Mouse (Mus musculus) liver, embryonic 16.5 days (tissue): Measurements from ENCODE around the gene Krt5. TPM values are rescaled to one million over a fixed set of nuclear protein-coding genes. Genes with fewer than 3 reads are reported as not detected.

Experiments
- ATAC-seq: fragments of 200-750 bp; cut with Nextera tagmentation; 2 replicates; pipeline ENCODE4 v1.8.0; 2017; ENCODE audit warnings: low read depth, mild to moderate bottlenecking, moderate number of reproducible peaks, moderate library complexity
- H3K27ac ChIP-seq: fragments of 300-500 bp; sonication (generic); 2 replicates; pipeline ENCODE4 v1.5.1; 2014; ENCODE audit warnings: mild to moderate bottlenecking, low read length
- H3K27me3 ChIP-seq: fragments of 300-500 bp; sonication (generic); 2 replicates; pipeline ENCODE4 v1.6.1; 2014; ENCODE audit warnings: low read depth, low read length, mixed read lengths; ENCODE audit not compliant: control insufficient read depth, insufficient read depth
- H3K36me3 ChIP-seq: fragments of 300-500 bp; sonication (generic); 2 replicates; pipeline ENCODE4 v1.6.1; 2014; ENCODE audit warnings: mild to moderate bottlenecking; ENCODE audit not compliant: control insufficient read depth, insufficient read depth
- H3K4me1 ChIP-seq: fragments of 300-500 bp; sonication (generic); 2 replicates; pipeline ENCODE4 v1.6.1; 2014; ENCODE audit warnings: low read depth, low read length, mixed read lengths; ENCODE audit not compliant: control insufficient read depth
- H3K4me2 ChIP-seq: fragments of 300-500 bp; sonication (generic); 2 replicates; pipeline ENCODE4 v1.6.1; 2014; ENCODE audit warnings: low read depth, low read length, mixed read lengths
- H3K4me3 ChIP-seq: fragments of 300-500 bp; sonication (generic); 2 replicates; pipeline ENCODE4 v1.5.1; 2014; ENCODE audit warnings: low read depth, mild to moderate bottlenecking, low read length
- H3K9ac ChIP-seq: fragments of 300-500 bp; sonication (generic); 2 replicates; pipeline ENCODE4 v1.6.1; 2014; ENCODE audit warnings: low read depth, low read length
- H3K9me3 ChIP-seq: fragments of 300-500 bp; sonication (generic); replicated peaks from 2 replicates; pipeline ENCODE4 v1.6.1; 2016; ENCODE audit warnings: low read length; ENCODE audit not compliant: control insufficient read depth
- WGBS: fragments of 180-500 bp; shearing (Covaris S2); extraction: QIAGEN DNeasy Blood & Tissue Kit; methylation state at CpG from one replicate; pipeline ENCODE4 v1.1.7; 2014; ENCODE audit not compliant: insufficient replicate concordance; 5-methylcytosine and 5-hydroxymethylcytosine counted together
- polyA plus RNA-seq: library from polyadenylated mRNA; unstranded; fragments of >200 nt; fragmentation: Nextera tagmentation; extraction: Ambion mirVana; gene quantifications from 2 replicates; pipeline ENCODE4 v1.2.1, GENCODE M21; 2015

Krt5 gene
- 0.04 and 0.05 TPM in 2 replicates for polyA plus RNA-seq

DNA sequence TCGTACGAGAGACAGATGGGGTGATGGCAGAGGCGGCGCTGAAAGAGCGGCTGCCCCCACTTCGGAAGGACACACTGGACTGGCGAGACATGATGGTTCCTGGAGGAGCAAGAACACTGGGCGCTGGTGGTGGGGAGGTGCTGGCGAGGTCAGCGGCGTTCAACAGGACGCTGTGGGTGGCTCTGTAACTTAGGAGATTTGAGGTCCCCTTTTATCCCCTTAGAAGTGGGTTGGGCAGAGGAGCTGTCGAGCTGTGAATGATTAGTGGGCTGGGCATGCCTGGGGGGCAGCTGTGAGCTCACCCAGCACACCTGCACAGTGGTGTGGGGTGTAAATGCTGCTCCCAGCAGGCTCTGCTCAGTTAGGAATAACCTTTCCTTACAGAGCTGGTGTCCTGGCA lies at the start of gene Krt5:
TSS of gene Krt5 (minus strand) at position 179 of the 400 bp plus-strand sequence.
- Histone ChIP-seq H3K4me1 (no peaks in the 10 kb centered on the region), H3K36me3 (no peaks in the 10 kb centered on the region), H3K27me3 (no peaks in the 10 kb centered on the region), H3K4me3 (no peak within 1 kb of the TSS), H3K4me2 (no peak within 1 kb of the TSS), H3K9ac (no peak within 1 kb of the TSS), H3K27ac (no peak within 1 kb of the TSS), H3K9me3 (no peaks in the 10 kb centered on the region)
- ATAC-seq = no peak
- WGBS = 65% methylated on average over 13 of the region's 13 CpGs

DNA sequence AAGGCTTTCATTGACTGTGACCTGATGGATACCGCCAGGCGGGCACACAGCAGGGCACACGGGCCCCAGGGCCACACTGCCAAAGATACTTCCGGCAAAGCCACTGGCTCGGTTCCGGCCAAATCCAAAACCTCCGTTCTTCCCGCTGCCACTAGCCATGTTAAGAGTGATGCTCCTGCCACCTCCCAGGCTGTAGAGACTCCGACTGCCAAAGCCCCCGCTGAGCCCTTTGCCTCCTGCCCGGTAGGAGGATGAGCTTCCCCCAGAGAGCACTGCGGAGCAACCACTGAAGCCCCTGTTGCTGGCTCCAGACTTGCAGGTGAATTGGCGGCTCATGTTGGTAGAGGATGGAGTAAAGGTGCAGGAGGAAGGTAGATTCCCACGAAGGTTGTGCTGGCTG lies 30.0 kb upstream of the Krt5 start, which contains the start of gene Krt71:
TSS of gene Krt71 (minus strand) at position 399 of the 400 bp plus-strand sequence.
- Histone ChIP-seq H3K27me3 (peaks cover 3% of the 10 kb centered on the region; the same call in 1 of the 2 replicates), H3K9me3 (no peaks in the 10 kb centered on the region), H3K36me3 (no peaks in the 10 kb centered on the region), H3K4me2 (no peak within 1 kb of the TSS), H3K9ac (no peak within 1 kb of the TSS), H3K27ac (no peak within 1 kb of the TSS), H3K4me1 (no peaks in the 10 kb centered on the region), H3K4me3 (no peak within 1 kb of the TSS)
- 46% methylated on average over 14 of the region's 14 CpGs for WGBS
- ATAC-seq = no peak

DNA sequence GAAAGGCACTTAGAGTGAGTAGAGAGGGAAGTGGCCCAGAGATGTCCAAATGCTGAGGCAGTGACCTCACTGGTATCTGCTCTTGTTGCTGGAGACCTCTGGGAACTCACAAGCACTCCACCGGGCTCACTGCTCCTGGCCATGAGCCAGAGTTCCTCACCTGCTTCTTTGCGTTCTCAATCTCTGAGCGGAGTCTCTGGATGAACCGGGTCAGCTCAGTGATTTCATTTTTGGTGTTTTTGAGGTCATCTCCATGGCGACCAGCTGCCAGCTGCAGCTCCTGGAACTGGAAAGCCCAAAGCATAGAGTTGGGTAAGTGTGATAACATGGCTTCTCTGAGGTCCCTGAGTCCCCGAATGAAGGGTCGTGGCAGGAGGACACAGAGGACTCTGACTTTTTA lies 25.1 kb upstream of the Krt5 start:
- WGBS = 63% methylated on average over 7 of the region's 7 CpGs
- ATAC-seq = no peak
- Histone ChIP-seq H3K4me1 (no peaks in the 10 kb centered on the region), H3K9me3 (no peaks in the 10 kb centered on the region), H3K27ac (no peak overlapping the region), H3K4me2 (no peak overlapping the region), H3K36me3 (no peaks in the 10 kb centered on the region), H3K4me3 (no peak overlapping the region), H3K27me3 (peaks cover 3% of the 10 kb centered on the region; the same call in 1 of the 2 replicates), H3K9ac (no peak overlapping the region)

DNA sequence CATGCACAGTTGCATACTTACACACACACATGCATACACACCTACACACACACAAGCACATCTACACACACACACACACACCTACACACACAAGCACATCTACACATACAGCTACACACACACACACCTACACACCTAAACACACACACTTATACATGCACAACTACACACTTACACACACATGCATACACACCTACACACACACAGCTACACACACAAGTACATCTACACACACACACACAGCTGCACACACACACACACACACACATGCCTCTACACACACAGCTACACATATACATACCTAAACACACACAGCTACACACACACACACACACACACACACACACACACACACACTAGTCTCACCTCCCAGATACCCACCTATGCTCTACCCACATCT lies 18.0 kb upstream of the Krt5 start:
- Histone ChIP-seq H3K27ac (no peak overlapping the region), H3K27me3 (no peaks in the 10 kb centered on the region), H3K9ac (no peak overlapping the region), H3K9me3 (no peaks in the 10 kb centered on the region), H3K4me1 (no peaks in the 10 kb centered on the region), H3K36me3 (no peaks in the 10 kb centered on the region), H3K4me2 (no peak overlapping the region), H3K4me3 (no peak overlapping the region)
- ATAC-seq = no peak

DNA sequence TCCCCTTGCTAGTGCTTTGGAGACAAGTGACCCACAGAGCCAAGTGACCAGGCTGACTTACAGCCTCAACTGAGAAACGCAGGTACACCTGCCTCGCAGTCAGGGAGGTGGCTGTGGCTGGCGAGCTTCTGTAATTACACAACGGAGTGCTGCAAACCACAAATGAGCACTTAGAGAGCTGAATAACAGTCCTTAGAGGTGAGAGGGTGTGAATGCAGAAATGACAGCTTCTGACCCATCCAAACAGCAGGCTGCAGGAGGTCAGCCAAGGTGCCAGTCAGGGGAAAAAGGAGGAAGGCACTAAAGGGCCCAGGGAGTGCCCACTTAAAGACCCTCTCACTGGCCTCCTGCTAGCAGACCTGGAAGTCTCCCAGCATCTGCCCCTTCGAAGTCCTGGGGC lies 12.0 kb upstream of the Krt5 start:
- WGBS = 32% methylated on average over 5 of the region's 5 CpGs
- Histone ChIP-seq H3K4me3 (no peak overlapping the region), H3K27me3 (no peaks in the 10 kb centered on the region), H3K9ac (no peak overlapping the region), H3K4me1 (no peaks in the 10 kb centered on the region), H3K27ac (no peak overlapping the region), H3K4me2 (no peak overlapping the region), H3K9me3 (no peaks in the 10 kb centered on the region), H3K36me3 (no peaks in the 10 kb centered on the region)
- ATAC-seq = no peak

DNA sequence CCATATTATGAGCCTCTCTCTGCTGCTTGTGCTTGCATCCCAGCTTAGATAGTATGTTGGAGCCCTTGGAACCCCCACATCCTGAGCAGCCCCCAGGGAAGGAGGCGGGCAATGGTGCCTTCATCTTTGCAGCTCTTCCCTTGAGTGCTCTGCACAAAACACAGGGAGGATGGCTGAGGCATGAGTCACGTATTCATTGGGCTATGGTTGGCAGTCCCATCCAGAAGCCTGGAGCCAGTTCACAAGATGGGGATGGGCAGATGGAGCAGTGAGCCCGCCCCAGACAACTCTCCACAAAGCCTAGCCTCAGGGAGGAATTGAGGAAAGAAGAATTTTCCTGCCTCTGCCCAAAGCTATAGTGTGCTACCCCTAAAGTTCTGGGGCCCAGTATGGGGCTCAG lies 3.1 kb upstream of the Krt5 start:
- WGBS = 43% methylated on average over 3 of the region's 3 CpGs
- no peak for ATAC-seq
- H3K27ac ChIP-seq = no peak overlapping the region
- H3K4me1 ChIP-seq = no peaks in the 10 kb centered on the region
- H3K4me3 ChIP-seq = no peak overlapping the region
- H3K9ac ChIP-seq = no peak overlapping the region
- H3K9me3 ChIP-seq = no peaks in the 10 kb centered on the region
- no peaks in the 10 kb centered on the region for H3K27me3 ChIP-seq
- no peak overlapping the region for H3K4me2 ChIP-seq
- H3K36me3 ChIP-seq = no peaks in the 10 kb centered on the region

DNA sequence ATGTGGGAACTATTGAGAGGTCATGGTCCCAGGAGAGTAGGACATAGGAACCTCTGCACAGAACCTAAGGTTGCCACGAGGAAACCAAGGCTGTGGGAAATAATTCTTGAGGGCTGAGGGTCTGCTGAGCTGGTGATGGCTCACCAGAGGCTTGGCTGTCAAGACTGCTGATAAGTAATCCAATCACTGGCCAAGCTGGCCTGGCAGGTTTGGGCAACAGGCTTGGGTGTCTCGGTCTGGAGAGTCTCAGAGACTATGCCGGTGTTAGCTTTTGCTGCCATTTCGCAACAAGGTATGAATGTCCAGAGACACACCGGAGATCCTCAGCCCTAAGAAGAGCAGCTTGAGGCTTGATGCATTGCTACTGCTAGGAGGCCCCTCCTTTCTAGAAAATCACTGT lies 1.7 kb upstream of the Krt5 start:
- H3K9me3 ChIP-seq = no peaks in the 10 kb centered on the region
- H3K9ac ChIP-seq = no peak overlapping the region
- H3K36me3 ChIP-seq = no peaks in the 10 kb centered on the region
- H3K27me3 ChIP-seq = no peaks in the 10 kb centered on the region
- H3K4me3 ChIP-seq = no peak overlapping the region
- H3K4me2 ChIP-seq = no peak overlapping the region
- no peaks in the 10 kb centered on the region for H3K4me1 ChIP-seq
- no peak overlapping the region for H3K27ac ChIP-seq
- WGBS = 56% methylated on average over 5 of the region's 5 CpGs
- no peak for ATAC-seq

DNA sequence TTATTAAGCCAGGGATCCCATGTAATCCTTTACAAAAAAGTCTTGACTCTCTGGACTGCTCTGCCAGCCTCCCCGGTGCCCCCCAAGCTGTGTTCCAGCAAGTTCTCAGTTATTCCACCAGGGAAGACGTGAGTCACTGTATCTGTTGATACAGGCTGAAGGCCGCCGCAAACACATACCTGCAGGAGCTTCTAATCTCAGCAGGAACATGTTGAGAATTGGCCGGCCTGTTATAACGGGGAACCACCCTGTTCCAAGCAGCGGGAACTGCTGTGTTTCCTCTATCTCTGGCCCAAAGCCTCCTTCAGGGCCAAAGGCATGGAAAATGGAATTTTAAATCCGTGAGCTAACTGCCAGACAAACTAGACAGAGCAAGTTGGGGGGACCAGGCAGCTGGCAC lies 1.0 kb upstream of the Krt5 start:
- no peaks in the 10 kb centered on the region for H3K9me3 ChIP-seq
- no peak overlapping the region for H3K9ac ChIP-seq
- no peak overlapping the region for H3K27ac ChIP-seq
- ATAC-seq = no peak
- H3K4me3 ChIP-seq = no peak overlapping the region
- no peaks in the 10 kb centered on the region for H3K27me3 ChIP-seq
- H3K4me1 ChIP-seq = no peaks in the 10 kb centered on the region
- no peaks in the 10 kb centered on the region for H3K36me3 ChIP-seq
- no peak overlapping the region for H3K4me2 ChIP-seq
- WGBS = 63% methylated on average over 8 of the region's 8 CpGs

GRCm38 (mm10) chr15:101708683-101709082 lies 4.0 kb downstream of the Krt5 start:
- Histone ChIP-seq H3K4me1 (no peaks in the 10 kb centered on the region), H3K4me2 (no peak overlapping the region), H3K27ac (no peak overlapping the region), H3K9me3 (no peaks in the 10 kb centered on the region), H3K4me3 (no peak overlapping the region), H3K27me3 (no peaks in the 10 kb centered on the region), H3K36me3 (no peaks in the 10 kb centered on the region), H3K9ac (no peak overlapping the region)
- no peak for ATAC-seq
- 46% methylated on average over 11 of the region's 11 CpGs for WGBS

GRCm38 (mm10) chr15:101707454-101707853 lies 5.2 kb downstream of the Krt5 start:
- H3K27me3 ChIP-seq = no peaks in the 10 kb centered on the region
- no peak overlapping the region for H3K4me3 ChIP-seq
- no peaks in the 10 kb centered on the region for H3K36me3 ChIP-seq
- H3K4me1 ChIP-seq = no peaks in the 10 kb centered on the region
- WGBS = 77% methylated on average over 9 of the region's 9 CpGs
- no peak for ATAC-seq
- H3K9ac ChIP-seq = no peak overlapping the region
- H3K27ac ChIP-seq = no peak overlapping the region
- no peaks in the 10 kb centered on the region for H3K9me3 ChIP-seq
- no peak overlapping the region for H3K4me2 ChIP-seq
